In the genomic region with DNA sequence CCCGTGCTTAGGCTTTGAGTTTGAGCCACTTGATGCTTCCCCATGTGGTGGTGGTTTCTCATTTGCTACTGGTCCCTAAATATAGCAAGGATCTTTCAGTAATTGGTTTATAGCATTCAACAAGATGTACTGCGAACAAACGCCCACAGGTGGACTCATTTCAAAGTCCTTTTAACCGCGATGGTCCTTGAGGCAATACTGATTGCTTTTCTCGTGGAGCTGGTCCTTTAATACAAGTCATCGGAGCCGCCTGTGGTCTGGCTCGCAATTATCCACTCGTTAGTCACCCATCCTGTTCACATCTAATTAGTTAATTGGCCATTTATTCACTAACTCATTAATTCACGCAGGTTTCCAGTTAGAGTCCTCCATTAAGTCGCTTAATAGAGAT, we compare ENCODE assay signal across 10 mouse cellular contexts. TPM values are rescaled to one million over a fixed set of nuclear protein-coding genes. Genes with fewer than 3 reads are reported as not detected.
DNase-seq lines count a peak whose midpoint lies in the region; ATAC-seq lines count a peak whose summit lies in the region.
"Had no signal": no experiment of that assay in that cellular context is flagged by ENCODE, and none has a peak within 500 bp of the region (broad histone marks: within the 10 kb centered on the region; RNA-seq: fewer than 3 reads in every experiment).

No protein-coding gene starts in this region.

- peak overlapping the region; percentile 84 for H3K4me2 ChIP-seq in embryonic facial prominence, embryonic 13.5 days
- peak overlapping the region; percentile 78 for H3K4me2 ChIP-seq in hindbrain, embryonic 13.5 days
- peak overlapping the region; percentile 74 for H3K4me2 ChIP-seq in midbrain, embryonic 15.5 days

- peaks cover 19% of the 10 kb centered on the region for H3K27me3 ChIP-seq in embryonic facial prominence, embryonic 13.5 days
- peaks cover 32% of the 10 kb centered on the region for H3K27me3 ChIP-seq in hindbrain, embryonic 13.5 days
- no peaks in the 10 kb centered on the region for H3K27me3 ChIP-seq in midbrain, embryonic 15.5 days (replicated peaks)

- no peak overlapping the region for H3K27ac ChIP-seq in embryonic facial prominence, embryonic 13.5 days
- peak overlapping the region; percentile 86 for H3K27ac ChIP-seq in hindbrain, embryonic 13.5 days
- peak overlapping the region; percentile 85 for H3K27ac ChIP-seq in midbrain, embryonic 15.5 days

- H3K4me3 ChIP-seq in embryonic facial prominence, embryonic 13.5 days = peak overlapping the region; percentile 65
- H3K4me3 ChIP-seq in hindbrain, embryonic 13.5 days = peak overlapping the region; percentile 57
- peak overlapping the region; percentile 78 for H3K4me3 ChIP-seq in midbrain, embryonic 15.5 days

- no peaks in the 10 kb centered on the region for H3K36me3 ChIP-seq in embryonic facial prominence, embryonic 13.5 days
- H3K36me3 ChIP-seq in hindbrain, embryonic 13.5 days = no peaks in the 10 kb centered on the region
- H3K36me3 ChIP-seq in midbrain, embryonic 15.5 days (replicated peaks) = no peaks in the 10 kb centered on the region

- ATAC-seq in embryonic facial prominence, embryonic 13.5 days (ENCODE audit: insufficient number of reproducible peaks, insufficient read depth, low FRiP score, low TSS enrichment, low read depth) = no peak
- peak; percentile 45; the same call in 1 of the 2 replicates for ATAC-seq in hindbrain, embryonic 13.5 days (ENCODE audit: low FRiP score)
- peak; percentile 35 for ATAC-seq in midbrain, embryonic 15.5 days (replicated peaks)
- ATAC-seq in megakaryocyte-erythroid progenitor cell, adult 5-6 weeks (replicated peaks; ENCODE audit: low FRiP score, low TSS enrichment, poor library complexity, severe bottlenecking) = no peak

- H3K9me3 ChIP-seq in embryonic facial prominence, embryonic 13.5 days = no peaks in the 10 kb centered on the region
- no peaks in the 10 kb centered on the region for H3K9me3 ChIP-seq in hindbrain, embryonic 13.5 days
- no peaks in the 10 kb centered on the region for H3K9me3 ChIP-seq in midbrain, embryonic 15.5 days

- 47% methylated on average over 12 of the region's 12 CpGs for WGBS in embryonic facial prominence, embryonic 13.5 days
- 42% methylated on average over 12 of the region's 12 CpGs for WGBS in hindbrain, embryonic 13.5 days
- 43% methylated on average over 12 of the region's 12 CpGs for WGBS in midbrain, embryonic 15.5 days

- DNase-seq in layer of hippocampus, adult 11-12 months (ENCODE audit: low spot score) = peak; percentile 40
- DNase-seq in layer of hippocampus, postnatal 25 days (ENCODE audit: extremely low spot score in 1 of 2, low spot score in 1 of 2) = no peak
- no peak for DNase-seq in cerebellum, adult 11-12 months
- DNase-seq in cerebellum, adult 9-10 months = no peak
- DNase-seq: adrenal gland, adult 8-10 months had no signal

- peaks cover 12% of the 10 kb centered on the region for H3K4me1 ChIP-seq in embryonic facial prominence, embryonic 13.5 days
- H3K4me1 ChIP-seq in hindbrain, embryonic 13.5 days (replicated peaks) = peaks cover 15% of the 10 kb centered on the region
- peaks cover 21% of the 10 kb centered on the region for H3K4me1 ChIP-seq in midbrain, embryonic 15.5 days

- peak overlapping the region; percentile 82 for H3K9ac ChIP-seq in embryonic facial prominence, embryonic 13.5 days
- H3K9ac ChIP-seq in hindbrain, embryonic 13.5 days = peak overlapping the region; percentile 83
- peak overlapping the region; percentile 73 for H3K9ac ChIP-seq in midbrain, embryonic 15.5 days

RNA-seq across cellular contexts. Expression of gene Syt16, which starts 0.6 kb away (rescaled TPM):
- total RNA-seq in layer of hippocampus, postnatal 25 days (2021) = 10 to 100 TPM; 62.5 to 67.0 TPM
- 9.7 and 10.1 TPM in 2 replicates for polyA plus RNA-seq in embryonic facial prominence, embryonic 13.5 days (2015; fragmentation: Nextera tagmentation; extraction: Ambion mirVana)
- polyA plus RNA-seq in hindbrain, embryonic 13.5 days (2015; fragmentation: Nextera tagmentation; extraction: Ambion mirVana) = 50.9 and 53.6 TPM in 2 replicates
- polyA plus RNA-seq in midbrain, embryonic 15.5 days (2015; fragmentation: Nextera tagmentation; extraction: Ambion mirVana) = 85.4 and 91.2 TPM in 2 replicates
- not detected in 2 replicates for total RNA-seq in megakaryocyte-erythroid progenitor cell, adult 5-6 weeks (2014; fragmentation: Nextera tagmentation)
- not detected in 2 replicates for total RNA-seq in megakaryocyte-erythroid progenitor cell, adult 5-6 weeks (2017)
- polyA plus RNA-seq: spleen, adult 2 months had no signal

RNA-seq across cellular contexts. Expression of gene Snapc1, which starts 32.6 kb away (rescaled TPM):
- total RNA-seq in layer of hippocampus, postnatal 25 days (2021) = 10 to 100 TPM; 31.4 to 36.7 TPM
- polyA plus RNA-seq in embryonic facial prominence, embryonic 13.5 days (2015; fragmentation: Nextera tagmentation; extraction: Ambion mirVana) = 23.0 and 23.5 TPM in 2 replicates
- 34.4 and 39.0 TPM in 2 replicates for polyA plus RNA-seq in hindbrain, embryonic 13.5 days (2015; fragmentation: Nextera tagmentation; extraction: Ambion mirVana)
- polyA plus RNA-seq in midbrain, embryonic 15.5 days (2015; fragmentation: Nextera tagmentation; extraction: Ambion mirVana) = 37.0 and 39.3 TPM in 2 replicates
- 4.2 and 9.7 TPM in 2 replicates for total RNA-seq in megakaryocyte-erythroid progenitor cell, adult 5-6 weeks (2014; fragmentation: Nextera tagmentation)
- 19.1 and 39.5 TPM in 2 replicates for total RNA-seq in megakaryocyte-erythroid progenitor cell, adult 5-6 weeks (2017)

RNA-seq across cellular contexts. Expression of gene Gm49321, which starts 59.4 kb away (rescaled TPM):
- total RNA-seq in layer of hippocampus, postnatal 25 days (2021) = 10 to 100 TPM in 1 of 2 experiments, 1 to 10 TPM in 1; 8.6 to 12.1 TPM
- 14.3 and 17.3 TPM in 2 replicates for polyA plus RNA-seq in embryonic facial prominence, embryonic 13.5 days (2015; fragmentation: Nextera tagmentation; extraction: Ambion mirVana)
- 20.9 and 23.9 TPM in 2 replicates for polyA plus RNA-seq in hindbrain, embryonic 13.5 days (2015; fragmentation: Nextera tagmentation; extraction: Ambion mirVana)
- polyA plus RNA-seq in midbrain, embryonic 15.5 days (2015; fragmentation: Nextera tagmentation; extraction: Ambion mirVana) = 24.2 and 26.1 TPM in 2 replicates
- not detected in 2 replicates for total RNA-seq in megakaryocyte-erythroid progenitor cell, adult 5-6 weeks (2014; fragmentation: Nextera tagmentation)
- not detected in 2 replicates for total RNA-seq in megakaryocyte-erythroid progenitor cell, adult 5-6 weeks (2017)

Comparison
In these comparisons a context has a peak if more than half of its experiments do, and no peak if none do; other contexts are left out.
1. ATAC-seq: peak in hindbrain, embryonic 13.5 days (single experiment) and midbrain, embryonic 15.5 days (single experiment); none in embryonic facial prominence, embryonic 13.5 days (single experiment) and megakaryocyte-erythroid progenitor cell, adult 5-6 weeks (single experiment).
2. Peak in every context shown above with its lines, with median percentiles within 50 percentile points of each other: H3K4me2 ChIP-seq, H3K4me3 ChIP-seq and H3K9ac ChIP-seq.